Mouse (Mus musculus): ENCODE measurements around the gene Calm1.
"Not testable (repeated sequence)": the region's sequence is repeated elsewhere in the genome, so short reads cannot be mapped to it uniquely, and the experiment has no call there.

Calm1 gene

DNA sequence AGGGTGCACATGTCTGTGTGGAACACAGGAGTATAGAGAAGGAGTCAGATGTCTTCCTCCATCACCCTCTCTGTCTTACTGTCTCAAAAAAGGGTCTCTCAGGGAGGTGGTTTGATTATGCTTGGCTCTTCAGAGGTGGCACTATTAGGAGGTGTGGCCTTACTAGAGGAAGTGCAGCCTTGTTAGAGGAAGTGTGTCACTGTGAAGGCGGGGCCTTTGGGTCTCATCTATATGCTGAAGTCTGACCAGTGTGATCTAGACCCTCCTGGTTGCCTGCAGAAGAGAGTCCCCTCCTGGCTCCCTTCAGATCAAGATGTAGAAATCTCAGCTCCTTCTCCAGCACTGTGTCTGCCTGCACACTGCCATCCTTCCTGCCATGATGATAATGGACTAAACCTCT is 5.1 kb upstream of the Calm1 start:
- in situ Hi-C loops (cut with MboI, MseI), result no loop called here

DNA sequence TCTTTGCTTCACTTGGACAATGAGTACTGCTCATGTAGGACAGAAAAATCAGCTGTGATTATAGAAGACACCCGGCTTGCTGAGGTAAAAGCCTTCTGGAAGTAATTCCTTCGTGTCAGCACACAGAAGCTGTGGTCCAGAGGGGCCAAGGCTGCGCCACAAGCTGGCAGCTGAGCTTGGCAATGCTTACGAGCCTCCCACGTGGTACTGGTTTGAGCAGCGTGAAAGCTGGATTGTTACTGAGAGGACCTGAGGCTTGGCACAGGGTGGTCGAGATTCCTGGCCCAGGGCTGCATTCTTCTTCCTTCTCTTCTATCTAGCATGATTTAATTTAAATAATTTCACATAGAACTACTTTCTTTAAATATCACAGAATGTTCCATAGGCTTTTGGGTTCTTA is 2.4 kb upstream of the Calm1 start:
- in situ Hi-C loops (cut with MboI, MseI), result no loop called here

DNA sequence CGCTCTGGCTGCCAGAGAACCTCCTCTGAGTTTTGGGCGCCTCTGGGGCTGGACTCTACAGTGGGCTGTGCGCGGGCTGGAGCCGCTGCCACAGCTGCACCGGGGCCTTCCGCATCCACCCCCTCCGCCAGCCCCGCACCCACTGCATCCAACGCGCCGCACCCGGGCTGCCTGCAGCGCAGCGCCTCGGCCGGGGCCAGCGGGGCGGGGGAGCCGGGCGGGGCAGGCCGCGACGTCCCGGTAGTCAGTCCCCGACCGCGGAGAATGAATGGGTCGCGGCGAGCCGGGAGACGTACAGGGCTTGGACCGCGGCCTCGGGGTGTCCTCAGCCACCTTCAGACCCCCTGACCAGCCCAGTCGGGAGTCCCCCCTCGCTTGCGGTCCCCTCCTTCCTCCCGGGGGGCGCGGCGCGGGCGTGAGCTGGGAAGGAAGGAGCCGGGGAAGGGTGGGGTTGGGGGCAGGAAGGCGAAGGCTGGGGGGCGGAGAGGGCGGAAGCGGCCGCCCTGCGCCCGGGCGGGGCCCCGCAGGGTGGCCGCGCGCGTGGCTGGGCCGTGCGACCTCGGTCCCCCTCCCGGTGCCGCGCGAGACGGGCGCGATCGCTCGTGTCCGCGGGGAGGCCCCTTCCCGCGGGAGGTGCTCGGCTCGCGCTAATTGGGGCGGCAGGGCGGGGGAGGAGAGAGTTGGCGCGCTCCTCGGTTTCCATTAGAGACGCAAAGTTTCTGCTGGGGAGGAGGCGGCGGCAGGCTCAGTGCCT is 833 bp downstream of the Calm1 start:
- in situ Hi-C loops (cut with MboI, MseI), result no loop called here

DNA sequence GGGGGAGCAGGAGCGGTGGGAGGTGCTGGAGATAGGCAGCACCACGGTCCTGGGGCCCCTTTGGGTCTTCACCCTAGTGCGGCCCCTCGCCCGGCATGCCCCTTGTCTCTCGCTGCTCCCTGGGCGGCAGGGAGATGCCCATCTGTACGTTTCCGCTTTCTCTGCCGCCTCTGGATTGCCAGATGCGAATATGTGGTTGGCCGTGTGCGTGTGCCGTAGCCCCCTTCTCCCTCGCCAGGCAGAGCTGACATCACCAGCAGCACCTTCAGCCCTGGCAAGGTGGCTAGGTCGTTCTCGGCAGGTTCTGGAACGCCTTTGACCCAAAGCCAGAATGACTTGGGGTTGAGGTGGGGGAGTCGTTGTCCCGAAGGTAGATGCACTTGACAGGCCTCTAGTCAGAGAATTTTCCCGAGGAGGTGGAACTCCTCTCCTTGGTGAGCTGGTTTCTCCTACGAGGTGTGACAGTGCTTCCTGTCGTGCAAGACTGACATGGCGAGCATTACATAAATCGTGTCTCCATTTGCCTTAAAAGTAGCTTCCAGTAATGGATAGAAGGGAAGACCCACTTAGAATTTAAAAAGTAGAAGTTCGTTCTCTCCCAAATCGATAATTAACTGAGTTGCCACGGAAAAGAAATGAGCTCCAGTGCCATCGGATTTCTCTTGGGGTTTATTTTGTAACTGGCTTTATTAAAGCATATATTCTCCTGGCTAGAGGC is 1.6 kb downstream of the Calm1 start:
- in situ Hi-C loops (cut with MboI, MseI), result no loop called here

DNA sequence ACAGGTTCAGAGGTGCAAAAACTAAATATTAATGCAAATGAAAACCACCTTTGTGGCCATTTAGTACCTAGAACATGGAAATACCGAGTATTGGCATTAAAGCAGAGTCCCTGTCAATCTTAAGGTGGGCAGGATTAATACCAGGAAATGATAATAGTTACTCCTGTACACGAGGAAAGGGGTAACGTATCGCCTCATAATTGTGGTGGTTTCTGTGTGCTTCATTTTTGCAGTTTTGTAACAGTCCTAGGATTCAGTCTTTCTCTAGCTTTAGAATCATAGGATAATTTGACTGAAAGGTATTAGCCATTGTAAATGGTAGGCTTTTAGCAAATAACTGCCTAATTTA is 2.1 kb downstream of the Calm1 start:
- in situ Hi-C loops (cut with MboI, MseI), result no loop called here

DNA sequence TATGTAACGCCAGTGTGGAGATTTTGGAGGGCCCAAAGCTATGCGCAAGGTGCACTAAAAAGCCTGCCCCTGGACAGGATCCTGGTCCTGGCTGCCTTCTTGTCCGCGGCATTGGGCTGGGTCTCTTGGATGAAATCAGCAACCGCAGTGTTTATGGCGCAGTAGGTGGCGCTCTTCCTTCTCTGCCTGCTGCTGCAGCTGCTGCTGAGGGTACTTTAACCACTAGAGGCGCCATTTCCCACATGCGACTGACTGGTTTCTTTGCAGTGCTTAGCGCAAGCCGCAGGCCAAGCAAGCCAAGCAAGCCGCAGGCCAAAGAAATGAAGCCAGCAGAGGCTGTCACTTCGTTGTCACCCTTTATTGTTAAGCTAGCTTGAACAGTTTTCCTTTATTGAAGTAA is 2.6 kb downstream of the Calm1 start:
- in situ Hi-C loops (cut with MboI, MseI), result no loop called here

DNA sequence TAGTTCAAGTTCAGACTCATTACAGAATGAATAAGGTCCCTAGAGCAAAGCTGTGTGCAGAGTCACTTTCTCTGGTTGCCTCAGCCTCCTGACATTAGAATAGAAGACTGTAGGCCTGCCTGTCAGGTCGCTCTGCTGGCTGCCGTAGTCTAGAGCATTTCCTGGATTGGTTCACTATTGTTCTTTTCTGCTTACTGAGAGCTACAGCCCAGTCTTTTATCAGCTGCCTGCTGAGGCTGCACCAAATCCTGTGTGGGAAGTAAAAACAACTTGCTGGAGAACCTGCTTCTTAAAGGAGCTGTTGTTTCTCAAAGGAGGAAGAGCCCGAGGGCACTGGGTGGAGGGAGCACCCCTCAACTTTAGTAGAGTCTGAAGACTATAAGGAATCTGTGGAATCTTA is 4.5 kb downstream of the Calm1 start:
- in situ Hi-C loops (cut with MboI, MseI), result no loop called here

DNA sequence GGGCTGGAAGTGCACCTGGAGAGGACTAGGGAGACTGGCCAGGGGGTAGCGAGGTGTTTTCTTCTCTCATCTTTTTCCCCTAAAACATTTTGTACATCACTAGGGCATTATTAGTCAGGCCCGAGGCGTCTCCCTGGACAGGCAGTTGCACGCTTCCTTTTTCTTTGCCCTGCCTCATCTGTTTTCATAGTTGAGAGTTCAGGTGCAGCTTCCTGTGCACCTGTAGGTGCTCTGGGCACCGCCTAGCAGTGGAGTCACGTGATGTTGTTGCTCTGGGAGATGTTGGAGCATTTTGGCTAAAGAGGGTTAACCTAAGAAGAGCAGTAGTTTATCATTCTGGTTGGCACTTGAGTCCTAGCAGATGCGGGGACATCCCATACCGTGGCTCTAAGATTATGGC is 5.9 kb downstream of the Calm1 start:
- in situ Hi-C loops (cut with MboI, MseI), result no loop called here

DNA sequence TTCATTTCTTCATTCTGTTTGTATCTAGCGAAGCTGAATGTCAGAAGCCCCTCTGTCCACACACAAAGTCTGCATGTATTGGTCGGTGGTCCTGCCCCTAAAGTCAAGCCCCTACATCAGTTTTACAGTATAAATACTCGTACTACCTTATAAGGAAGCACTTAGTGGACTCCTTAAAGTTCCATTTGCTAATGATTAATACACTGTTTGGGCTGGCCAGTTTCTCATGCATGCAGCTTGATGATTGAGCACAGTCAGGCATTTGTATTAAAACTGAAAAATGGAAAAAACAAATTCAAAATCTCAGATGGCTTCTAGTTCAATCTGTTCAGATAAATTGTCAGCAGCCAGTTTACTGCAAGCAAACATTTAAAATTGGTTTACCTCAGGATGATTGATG is 7.3 kb downstream of the Calm1 start:
- in situ Hi-C loops (cut with MboI, MseI), result no loop called here

DNA sequence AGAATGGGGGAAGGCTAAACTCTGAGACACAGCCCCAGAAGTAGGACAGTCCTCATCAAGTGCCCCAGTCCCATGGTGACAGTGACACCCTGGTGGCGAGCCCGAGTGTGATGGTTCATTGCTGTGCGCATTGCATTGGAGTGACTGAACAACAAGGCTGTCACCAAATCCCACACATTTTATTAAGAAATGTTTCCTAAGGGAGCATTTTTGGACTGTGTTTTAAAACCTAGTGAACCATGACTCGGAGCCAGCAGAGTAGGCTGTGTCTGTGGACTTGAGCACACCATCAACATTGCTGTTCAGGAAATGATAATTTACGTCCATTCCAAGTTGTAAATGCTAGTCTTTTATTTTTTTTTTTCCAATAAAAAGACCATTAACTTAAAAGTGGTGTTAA is 7.7 kb downstream of the Calm1 start:
- in situ Hi-C loops (cut with MboI, MseI), result no loop called here

DNA sequence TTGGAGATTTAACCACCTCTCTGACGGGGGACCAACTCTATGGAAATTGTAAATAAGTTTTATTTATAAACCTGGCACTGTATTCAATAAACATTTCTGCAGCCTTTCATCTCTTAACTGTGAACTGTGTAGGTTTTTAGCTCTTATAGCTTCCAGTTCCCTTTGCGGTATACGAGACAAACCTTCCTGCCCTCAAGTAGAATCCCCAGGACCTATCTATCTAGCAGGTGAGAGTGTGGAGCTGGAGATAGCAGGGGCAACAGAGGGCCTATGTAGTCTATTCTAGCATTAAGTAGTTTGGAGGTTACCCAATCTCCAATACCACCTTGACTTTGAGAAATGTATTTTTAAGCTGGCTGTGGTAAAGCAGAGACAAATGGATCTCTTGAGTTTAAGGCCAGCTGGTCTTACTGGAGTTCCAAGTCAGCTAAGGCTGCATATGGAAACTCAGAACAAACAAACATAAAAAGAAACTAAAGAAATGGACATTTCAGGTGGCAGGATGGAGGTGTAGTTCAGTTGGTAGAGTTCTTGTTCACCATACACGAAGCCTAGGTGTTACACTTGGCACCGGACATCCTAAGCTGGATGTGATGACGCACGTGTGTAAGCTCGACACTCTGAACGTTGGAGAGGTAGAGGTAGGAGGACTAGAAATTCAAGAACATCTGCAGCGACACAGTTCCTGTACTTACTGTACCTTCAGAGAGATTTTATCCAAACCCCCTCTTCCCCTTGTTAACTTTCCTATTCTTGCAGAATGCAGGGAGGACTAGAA is 10.7 kb downstream of the Calm1 start:
- in situ Hi-C loops (cut with MboI, MseI), result no loop called here

DNA sequence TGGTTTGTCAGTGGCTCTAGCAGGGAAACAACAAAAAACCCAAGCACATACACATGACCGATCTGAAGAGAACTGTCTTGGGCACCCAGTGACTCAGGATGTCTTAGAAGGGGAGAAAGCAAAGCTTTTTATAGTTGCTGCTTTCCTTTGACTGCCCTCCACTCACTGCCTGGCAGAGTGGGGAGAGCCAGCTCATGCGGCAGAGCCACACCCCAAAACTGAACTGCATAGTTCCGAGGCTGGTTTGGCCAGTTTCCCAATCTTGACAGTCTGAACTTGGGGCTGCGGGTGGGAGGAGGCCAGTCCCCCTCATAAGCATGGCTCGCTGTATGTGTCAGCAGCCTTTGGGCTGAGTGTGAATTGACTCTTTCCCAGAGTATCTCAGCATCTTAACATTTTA is 11.7 kb downstream of the Calm1 start:
- in situ Hi-C loops (cut with MboI, MseI), result no loop called here

DNA sequence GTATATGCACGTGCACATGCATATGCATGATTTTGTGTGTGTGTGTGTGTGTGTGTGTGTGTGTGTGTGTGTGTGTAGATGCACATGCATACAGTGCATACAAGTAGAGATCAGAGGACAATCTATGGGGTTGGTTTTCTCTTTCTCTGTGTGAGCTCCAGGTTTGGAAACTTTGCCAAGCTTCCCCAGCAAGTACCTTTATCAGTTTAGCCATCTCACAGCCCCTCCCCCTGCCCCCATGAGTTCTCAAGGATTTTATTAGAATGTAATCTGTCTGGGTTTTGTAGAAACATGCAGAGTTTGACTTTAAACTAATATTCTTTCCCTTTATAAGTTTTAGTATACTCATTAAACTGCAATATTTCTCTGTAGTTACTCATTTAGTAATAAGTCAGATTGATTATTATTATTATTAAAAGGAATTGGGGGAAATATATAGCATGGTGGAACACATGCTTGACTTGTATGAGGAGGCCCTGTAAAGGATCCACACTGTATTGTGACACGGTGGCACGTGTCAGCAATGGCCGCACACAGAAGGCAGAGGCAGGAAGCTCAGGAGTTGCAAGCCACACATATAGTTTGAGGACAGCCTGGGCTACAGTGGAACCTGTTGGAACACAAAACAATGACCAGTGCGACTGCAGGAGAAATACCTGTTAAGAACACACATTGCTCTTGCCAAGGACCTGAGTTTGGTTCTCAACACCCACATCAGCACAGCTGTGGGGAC is 12.4 kb downstream of the Calm1 start:
- in situ Hi-C loops (cut with MboI, MseI), result no loop called here

DNA sequence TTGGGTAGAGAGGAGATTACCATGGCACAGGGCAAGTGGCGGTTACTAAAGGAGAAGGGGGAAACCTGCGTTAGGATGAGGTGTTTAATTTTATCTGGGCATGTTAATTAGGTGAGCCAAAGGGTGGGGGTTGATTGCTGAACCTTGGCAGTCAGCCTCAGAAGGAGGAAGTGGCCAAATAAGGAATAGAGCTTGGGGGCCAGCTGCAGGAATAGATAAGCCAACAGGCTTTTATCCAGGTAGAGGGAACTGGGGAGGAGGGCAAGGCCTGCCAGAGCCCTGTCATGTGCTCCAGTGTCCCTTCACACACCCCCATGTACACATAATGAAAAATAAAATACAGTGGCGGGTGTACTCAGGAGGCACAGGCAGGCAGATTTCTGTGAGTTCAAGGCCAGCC is 13.2 kb downstream of the Calm1 start:
- in situ Hi-C loops (cut with MboI, MseI), result no loop called here

DNA sequence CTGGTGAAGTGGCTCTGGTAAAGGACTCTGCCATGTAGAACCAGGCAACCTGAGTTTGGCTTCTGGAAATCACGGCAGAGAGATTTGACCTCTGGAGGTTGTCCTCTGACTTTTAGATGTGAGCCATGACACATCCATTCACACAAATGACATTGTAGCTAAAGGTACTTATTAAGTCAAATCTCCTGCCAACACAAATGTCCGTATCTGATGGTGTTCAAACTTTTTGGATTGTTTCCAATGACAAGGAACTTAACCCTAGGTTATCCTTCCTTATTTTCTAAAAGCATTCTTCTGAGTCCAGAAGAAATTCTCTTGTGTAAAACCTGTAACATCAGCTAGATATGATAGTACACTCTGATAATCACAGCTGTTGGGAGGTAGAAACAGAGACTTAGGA is 13.9 kb downstream of the Calm1 start:
- in situ Hi-C loops (cut with MboI, MseI), result no loop called here

DNA sequence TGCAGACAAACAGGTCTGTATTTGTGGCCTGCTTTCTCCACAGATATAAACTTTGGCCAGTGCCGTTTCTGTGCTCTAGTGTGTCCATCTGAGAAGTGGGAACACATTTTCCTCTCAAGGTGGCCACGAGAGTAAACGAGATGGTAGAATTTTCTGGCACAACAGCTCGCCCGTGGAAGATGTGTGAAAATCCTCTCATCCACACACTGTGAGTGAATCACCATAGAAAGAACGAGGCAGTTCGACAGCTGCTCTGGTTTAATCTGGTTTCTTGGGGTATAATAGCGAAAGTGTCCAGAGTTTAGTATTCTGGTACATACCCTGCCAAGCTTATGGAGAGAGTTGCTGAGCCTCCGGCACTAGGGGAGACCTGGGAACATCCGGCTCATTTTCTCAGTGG is 14.9 kb downstream of the Calm1 start:
- in situ Hi-C loops (cut with MboI, MseI), result no loop called here

DNA sequence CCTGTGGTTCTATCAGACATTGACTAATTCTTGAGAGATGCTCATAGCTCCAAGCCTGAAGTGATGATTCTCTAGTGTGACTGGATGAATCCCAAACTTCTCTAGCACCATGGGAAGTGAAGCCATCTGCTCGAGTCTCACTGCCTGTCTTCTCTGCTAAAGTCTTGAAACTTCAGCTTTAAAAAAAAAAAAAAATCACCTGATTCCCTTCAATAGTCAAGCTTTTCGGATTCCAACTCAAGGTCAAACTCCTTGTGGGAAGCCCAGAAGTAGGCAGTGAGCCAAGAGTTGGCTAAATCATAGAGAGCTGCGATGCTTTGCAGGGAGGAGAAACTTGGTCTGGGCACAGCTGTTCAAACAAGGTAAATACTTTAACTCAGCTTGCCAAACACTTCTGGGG is 15.5 kb downstream of the Calm1 start:
- in situ Hi-C loops (cut with MboI, MseI), result no loop called here

DNA sequence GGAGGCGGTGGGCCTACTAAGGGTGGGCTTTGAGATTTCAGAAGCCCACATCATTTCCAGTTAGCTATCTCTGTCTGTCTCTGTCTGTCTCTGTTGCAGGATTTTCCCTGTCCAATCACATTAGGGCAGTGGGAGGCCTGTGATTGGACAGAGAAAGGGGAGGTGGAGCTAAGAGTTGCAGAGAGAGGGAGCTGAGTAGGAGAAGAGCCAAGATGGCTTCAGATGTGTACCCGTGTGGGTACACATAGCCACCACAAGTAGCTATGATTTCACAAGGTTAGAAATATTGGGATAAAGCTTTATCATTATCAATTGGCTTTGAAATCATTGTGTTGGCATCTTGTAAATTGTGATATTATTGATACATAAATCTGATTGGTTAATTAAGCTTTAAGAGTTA is 17.9 kb downstream of the Calm1 start:
- in situ Hi-C loops (cut with MboI, MseI), result not testable (repeated sequence)

DNA sequence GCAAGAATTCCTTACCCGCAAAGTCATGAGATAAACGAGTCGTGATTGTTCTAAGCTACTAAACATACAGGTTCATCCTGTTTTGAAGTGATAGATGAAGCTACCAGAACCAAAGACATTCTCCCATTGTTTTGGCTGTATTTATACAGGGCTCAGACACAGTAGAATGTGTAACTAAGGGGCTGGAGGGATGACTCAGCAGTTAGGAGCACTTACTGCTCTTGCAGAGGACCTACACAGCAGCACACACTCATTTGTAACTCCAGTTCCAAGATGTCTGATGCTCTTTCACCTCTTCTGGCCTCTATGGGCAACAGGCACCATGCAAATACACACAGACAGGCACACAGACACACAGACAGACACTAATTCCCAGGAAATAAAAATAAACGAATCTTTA is 20.8 kb downstream of the Calm1 start:
- in situ Hi-C loops (cut with MboI, MseI), result no loop called here

DNA sequence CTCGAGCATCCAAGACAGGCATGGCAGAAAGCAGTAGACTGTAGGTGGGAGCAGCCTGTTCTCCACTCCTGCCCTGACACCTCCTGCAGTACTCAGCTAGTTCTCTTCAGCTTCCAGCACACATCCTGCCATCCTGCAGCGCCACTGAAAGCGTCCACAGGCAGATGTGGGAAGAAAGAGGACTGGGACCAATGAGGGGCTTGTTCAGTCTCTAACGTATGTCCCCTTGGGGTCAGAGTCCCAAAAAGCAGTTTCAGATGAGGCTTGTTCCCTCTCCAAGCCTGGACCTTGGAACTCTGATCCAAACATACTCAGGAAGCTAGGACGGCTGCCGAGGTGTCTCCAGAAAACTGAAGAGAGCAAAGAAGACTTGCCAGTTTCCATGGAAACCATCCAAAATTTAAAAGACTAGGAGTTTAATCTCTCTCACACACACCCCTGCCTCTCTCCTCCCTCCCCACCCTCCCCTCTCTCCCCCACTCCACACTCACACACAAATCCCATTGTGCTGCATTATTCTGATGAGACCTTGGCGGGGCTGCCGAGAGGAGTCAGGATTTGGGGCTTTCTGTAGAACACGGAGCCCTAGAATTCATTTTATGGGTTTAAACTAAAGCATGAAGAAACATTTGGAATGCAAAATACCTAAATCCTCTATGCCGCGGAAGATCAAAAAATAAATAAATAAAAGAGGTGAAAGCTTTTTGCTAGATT is 22.5 kb downstream of the Calm1 start:
- in situ Hi-C loops (cut with MboI, MseI), result no loop called here

DNA sequence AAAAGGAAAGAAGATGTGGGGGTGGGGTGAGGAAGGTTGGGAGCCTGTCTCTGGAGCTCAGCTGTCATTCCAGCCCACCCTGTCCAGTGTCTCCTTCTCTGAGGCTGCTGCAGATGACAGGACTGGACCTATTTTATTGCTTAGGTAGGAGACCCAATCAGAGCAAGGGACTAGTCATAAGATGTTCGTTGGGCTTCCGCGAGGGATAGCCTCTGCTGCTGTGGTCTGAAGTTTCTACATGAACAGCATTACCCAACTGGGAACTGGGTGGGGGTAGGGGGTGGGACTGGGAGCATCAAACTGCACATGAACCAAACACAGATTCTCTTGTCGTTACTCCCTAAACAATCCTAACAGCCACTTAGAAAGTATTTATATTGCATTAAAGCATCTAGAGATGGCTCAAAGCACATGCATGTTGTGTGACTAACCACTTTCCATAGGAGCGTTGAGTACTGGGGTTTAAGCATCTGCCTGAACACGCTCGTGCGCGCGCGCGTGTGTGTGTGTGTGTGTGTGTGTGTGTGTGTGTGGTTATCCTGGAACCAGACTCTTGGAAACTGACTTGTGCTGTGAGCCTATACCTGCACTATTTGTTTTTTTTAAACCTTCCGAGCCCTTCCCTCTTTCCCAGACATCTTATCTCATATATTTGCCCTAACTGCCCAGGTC is 23.2 kb downstream of the Calm1 start:
- in situ Hi-C loops (cut with MboI, MseI), result no loop called here
